11 mouse cellular contexts compared by ENCODE assay signal in genomic region chr5:27035891-27036290, GRCm38 (mm10).
A peak's percentile ranks its signal among the peaks of the same experiment; 100 is the strongest.
DNase-seq lines count a peak whose midpoint lies in the region; ATAC-seq and TF ChIP-seq lines count a peak whose summit lies in the region.
"Had no signal": no experiment of that assay in that cellular context is flagged by ENCODE, and none has a peak within 500 bp of the region (broad histone marks: within the 10 kb centered on the region; RNA-seq: fewer than 3 reads in every experiment).

No protein-coding gene starts in this region.

- peak; percentile 58 for DNase-seq in forebrain, embryonic 14.5 days (ENCODE audit: low spot score)
- peak; percentile 95 for DNase-seq in cerebellum, adult 9-10 months
- DNase-seq in hindbrain, postnatal 0 days (ENCODE audit: low spot score) = peak; percentile 72
- DNase-seq in MN1 (ENCODE audit: low spot score) = no peak
- DNase-seq in liver, postnatal 0 days = no peak
- no peak for DNase-seq in heart, adult 9 months (ENCODE audit: low spot score in 2 of 2)
- DNase-seq: B cell, adult 2 months had no signal

- H3K4me3 ChIP-seq in forebrain, embryonic 14.5 days (ENCODE audit: low read depth, low read length) = no peak overlapping the region
- H3K4me3 ChIP-seq in forebrain, embryonic 16.5 days (replicated peaks; ENCODE audit: low read length) = no peak overlapping the region
- no peak overlapping the region for H3K4me3 ChIP-seq in E14TG2a.4 (replicated peaks; ENCODE audit: low read length)
- H3K4me3 ChIP-seq in hindbrain, postnatal 0 days (ENCODE audit: low read length) = no peak overlapping the region
- H3K4me3 ChIP-seq in liver, postnatal 0 days (ENCODE audit: low read depth, low read length) = no peak overlapping the region
- H3K4me3 ChIP-seq: heart, embryonic 15.5 days; lung, embryonic 15.5 days had no signal

- no peaks in the 10 kb centered on the region for H3K9me3 ChIP-seq in forebrain, embryonic 14.5 days (replicated peaks; ENCODE audit: control insufficient read depth, low read length)
- H3K9me3 ChIP-seq in forebrain, embryonic 16.5 days (ENCODE audit: control insufficient read depth, low read length) = no peaks in the 10 kb centered on the region
- H3K9me3 ChIP-seq in E14TG2a.4 (ENCODE audit: low read length) = no peaks in the 10 kb centered on the region
- H3K9me3 ChIP-seq in hindbrain, postnatal 0 days (ENCODE audit: low read length) = no peaks in the 10 kb centered on the region
- no peaks in the 10 kb centered on the region for H3K9me3 ChIP-seq in liver, postnatal 0 days (ENCODE audit: low read length)
- H3K9me3 ChIP-seq: heart, embryonic 15.5 days; lung, embryonic 15.5 days had no signal

- H3K27ac ChIP-seq in forebrain, embryonic 14.5 days (ENCODE audit: low read depth, low read length) = no peak overlapping the region
- H3K27ac ChIP-seq in forebrain, embryonic 16.5 days (ENCODE audit: low read length) = no peak overlapping the region
- H3K27ac ChIP-seq in hindbrain, postnatal 0 days = no peak overlapping the region
- H3K27ac ChIP-seq in liver, postnatal 0 days (ENCODE audit: low read depth) = no peak overlapping the region
- H3K27ac ChIP-seq: heart, embryonic 15.5 days; lung, embryonic 15.5 days had no signal

- 31% methylated on average over 2 of the region's 2 CpGs for WGBS in forebrain, embryonic 14.5 days
- WGBS in forebrain, embryonic 16.5 days = 26% methylated on average over 2 of the region's 2 CpGs
- 20% methylated on average over 2 of the region's 2 CpGs for WGBS in hindbrain, postnatal 0 days
- 28% methylated on average over 2 of the region's 2 CpGs for WGBS in liver, postnatal 0 days (ENCODE audit: insufficient replicate concordance)

- H3K36me3 ChIP-seq in forebrain, embryonic 14.5 days (ENCODE audit: control insufficient read depth, insufficient read depth, low read length) = no peaks in the 10 kb centered on the region
- no peaks in the 10 kb centered on the region for H3K36me3 ChIP-seq in forebrain, embryonic 16.5 days (ENCODE audit: control insufficient read depth, insufficient read depth)
- H3K36me3 ChIP-seq in E14TG2a.4 (ENCODE audit: insufficient read depth, low read length) = no peaks in the 10 kb centered on the region
- H3K36me3 ChIP-seq in hindbrain, postnatal 0 days (ENCODE audit: insufficient read depth, low read length) = no peaks in the 10 kb centered on the region
- no peaks in the 10 kb centered on the region for H3K36me3 ChIP-seq in liver, postnatal 0 days (replicated peaks; ENCODE audit: insufficient read depth, low read length)
- H3K36me3 ChIP-seq: heart, embryonic 15.5 days; lung, embryonic 15.5 days had no signal

- H3K27me3 ChIP-seq in forebrain, embryonic 14.5 days (replicated peaks; ENCODE audit: control insufficient read depth, insufficient read depth, low read length) = no peaks in the 10 kb centered on the region
- no peaks in the 10 kb centered on the region for H3K27me3 ChIP-seq in forebrain, embryonic 16.5 days (replicated peaks; ENCODE audit: control insufficient read depth, insufficient read depth, low read length)
- H3K27me3 ChIP-seq in E14TG2a.4 (ENCODE audit: insufficient read depth, low read length) = no peaks in the 10 kb centered on the region
- H3K27me3 ChIP-seq in hindbrain, postnatal 0 days (ENCODE audit: insufficient read depth, low read length) = no peaks in the 10 kb centered on the region
- no peaks in the 10 kb centered on the region for H3K27me3 ChIP-seq in liver, postnatal 0 days (ENCODE audit: insufficient read depth, low read length)
- H3K27me3 ChIP-seq: heart, embryonic 15.5 days; lung, embryonic 15.5 days had no signal

- H3K4me2 ChIP-seq in forebrain, embryonic 14.5 days (ENCODE audit: low read length) = no peak overlapping the region
- no peak overlapping the region for H3K4me2 ChIP-seq in forebrain, embryonic 16.5 days (ENCODE audit: low read length)
- no peak overlapping the region for H3K4me2 ChIP-seq in hindbrain, postnatal 0 days (ENCODE audit: low read depth, low read length)
- H3K4me2 ChIP-seq in liver, postnatal 0 days (ENCODE audit: low read depth, low read length) = no peak overlapping the region
- H3K4me2 ChIP-seq: heart, embryonic 15.5 days; lung, embryonic 15.5 days had no signal

- ATAC-seq in forebrain, embryonic 14.5 days = no peak
- no peak for ATAC-seq in forebrain, embryonic 16.5 days
- 0 out of 2 replicates have a peak, but pooled peaks have one; percentile 29 for ATAC-seq in hindbrain, postnatal 0 days
- no peak for ATAC-seq in liver, postnatal 0 days

- H3K9ac ChIP-seq in forebrain, embryonic 14.5 days (ENCODE audit: low read length) = no peak overlapping the region
- no peak overlapping the region for H3K9ac ChIP-seq in forebrain, embryonic 16.5 days (replicated peaks; ENCODE audit: low read depth, low read length)
- no peak overlapping the region for H3K9ac ChIP-seq in hindbrain, postnatal 0 days (replicated peaks; ENCODE audit: low read length)
- no peak overlapping the region for H3K9ac ChIP-seq in liver, postnatal 0 days (replicated peaks)
- H3K9ac ChIP-seq: heart, embryonic 15.5 days; lung, embryonic 15.5 days had no signal

- peak; percentile 41 for TF ChIP-seq CTCF in E14TG2a.4 (conservative IDR thresholded peaks at IDR 0.05; ENCODE audit: low read length)
- peak; percentile 67 for TF ChIP-seq CTCF in hindbrain, postnatal 0 days (IDR thresholded peaks at IDR 0.05; ENCODE audit: low read depth)
- TF ChIP-seq CTCF in liver, postnatal 0 days (IDR thresholded peaks at IDR 0.05; ENCODE audit: low read depth) = no peak

- H3K4me1 ChIP-seq in forebrain, embryonic 14.5 days (ENCODE audit: control insufficient read depth, insufficient read depth, low read length) = no peaks in the 10 kb centered on the region
- no peaks in the 10 kb centered on the region for H3K4me1 ChIP-seq in forebrain, embryonic 16.5 days (replicated peaks; ENCODE audit: control insufficient read depth, insufficient read depth, low read length)
- no peaks in the 10 kb centered on the region for H3K4me1 ChIP-seq in E14TG2a.4 (replicated peaks; ENCODE audit: low read depth, low read length)
- H3K4me1 ChIP-seq in hindbrain, postnatal 0 days (ENCODE audit: insufficient read depth, low read length) = no peaks in the 10 kb centered on the region
- H3K4me1 ChIP-seq in liver, postnatal 0 days (ENCODE audit: insufficient read depth) = no peaks in the 10 kb centered on the region
- H3K4me1 ChIP-seq: heart, embryonic 15.5 days; lung, embryonic 15.5 days had no signal

- TF ChIP-seq EP300 in liver, postnatal 0 days (IDR thresholded peaks at IDR 0.05; ENCODE audit: low read depth) = no peak

Comparison
In these comparisons a context has a peak if more than half of its experiments do, and no peak if none do; other contexts are left out.
1. DNase-seq: peak in forebrain, embryonic 14.5 days (single experiment), cerebellum, adult 9-10 months (single experiment) and hindbrain, postnatal 0 days (single experiment); none in MN1 (single experiment), liver, postnatal 0 days (single experiment) and heart, adult 9 months (0 of 2).